Mouse (Mus musculus) kidney, adult 2 months (tissue): Measurements from ENCODE around the gene Ttc7.
A peak's percentile ranks its signal among the peaks of the same experiment; 100 is the strongest.

Experiments used
- CTCF ChIP-seq: fragments of 200-500 bp; conservative IDR thresholded peaks from 2 replicates; pipeline ENCODE4 v1.5.1; 2011; ENCODE audit warnings: low read depth, mild to moderate bottlenecking, control low read depth, low read length, moderate library complexity, mixed read lengths; ENCODE audit not compliant: insufficient read depth, insufficient read length
- POLR2A ChIP-seq: fragments of 200-500 bp; IDR thresholded peaks from one replicate; pipeline ENCODE4 v1.6.1; 2011; ENCODE audit warnings: low read depth, low read length, control low read depth

DNA sequence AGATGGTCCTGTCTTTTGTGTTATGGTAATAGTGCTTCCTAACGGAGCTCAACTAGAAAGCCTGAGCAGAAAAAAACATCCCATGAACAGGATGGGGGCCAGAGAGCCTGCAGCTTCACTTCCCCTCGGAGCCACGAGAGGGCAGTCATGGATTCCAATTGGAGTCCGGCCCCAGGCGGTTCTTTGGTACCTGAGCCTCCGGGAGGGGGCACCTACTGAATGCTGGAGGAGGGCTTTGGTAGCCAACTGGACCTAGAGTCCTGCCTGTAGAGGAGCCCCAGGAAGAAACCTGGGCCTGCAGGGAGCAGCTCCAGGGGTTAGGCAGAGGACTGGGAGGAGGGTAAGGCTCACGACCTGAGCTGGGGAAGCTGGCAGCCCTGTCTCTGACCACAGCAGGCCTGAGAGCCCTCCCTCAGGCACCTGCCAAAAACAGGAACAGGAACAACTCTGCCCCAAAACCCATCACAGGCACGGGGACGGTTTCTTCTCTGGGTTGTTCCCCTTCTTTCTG is 32.4 kb downstream of the Ttc7 start:
- TF ChIP-seq CTCF (peak; percentile 79), POLR2A (no peak)
